Mouse (Mus musculus) adrenal gland, adult 18-20 months (tissue): ENCODE measurements at regions not wholly inside any gene's neighbourhood (a gene's known extent, or its start where the extent isn't known, plus 50 kb on each side); places are given as distances from the start of the nearest gene placed in this dataset.

ENCODE experiments used
- DNase-seq, 2 experiments: peaks; one replicate each; pipeline ENCODE4 v3.0.0; 2021 to 2022; ENCODE audit warnings: low spot score in 2 of 2

DNA sequence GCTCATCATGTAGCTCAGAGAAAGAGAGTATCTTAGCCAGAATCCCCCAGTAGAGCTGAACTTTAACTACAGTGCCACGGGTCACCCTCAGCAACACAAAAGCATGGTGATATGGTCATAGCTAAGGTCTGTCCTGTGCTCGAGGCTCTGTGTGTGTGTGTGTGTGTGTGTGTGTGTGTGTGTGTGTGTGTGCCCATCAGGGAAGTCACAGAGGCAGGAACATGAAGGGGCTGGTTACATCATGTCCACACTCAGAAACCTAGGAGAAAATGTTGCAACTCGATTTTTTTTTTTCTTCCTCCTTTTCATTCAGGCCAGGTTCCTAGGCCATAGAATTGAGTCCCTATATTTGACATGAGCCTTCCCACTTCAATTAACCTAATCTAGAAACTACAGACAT lies 441.8 kb downstream of the Rps24 start:
- DNase-seq: no peak

DNA sequence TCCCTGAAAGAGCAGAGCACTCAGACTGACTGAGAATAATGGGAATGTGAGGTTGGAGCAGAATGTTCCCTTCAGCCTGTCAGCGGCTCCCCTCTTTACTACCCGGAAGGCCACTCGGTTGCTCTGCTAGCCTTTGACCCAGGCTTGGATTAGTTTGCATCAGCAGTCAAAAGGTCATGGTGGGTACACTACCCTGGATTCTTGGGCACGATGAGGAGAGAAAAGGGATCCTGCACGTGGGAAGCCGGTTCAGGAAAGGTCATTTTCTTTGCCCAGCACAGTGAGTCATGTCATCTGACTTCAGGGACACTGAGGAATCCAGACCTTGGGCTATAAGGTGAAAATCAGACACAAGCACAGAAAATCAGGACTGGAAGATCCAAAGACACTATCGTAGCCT lies 443.3 kb downstream of the Rps24 start:
- peak; percentile 26 to 27 for DNase-seq

- no peak for DNase-seq
These were observed 451.0 kb downstream of the Rps24 start for GRCm38 (mm10) chr14:24937876-24938275.

GRCm38 (mm10) chr14:24939068-24939467 lies 452.1 kb downstream of the Rps24 start:
- DNase-seq: no peak

DNA sequence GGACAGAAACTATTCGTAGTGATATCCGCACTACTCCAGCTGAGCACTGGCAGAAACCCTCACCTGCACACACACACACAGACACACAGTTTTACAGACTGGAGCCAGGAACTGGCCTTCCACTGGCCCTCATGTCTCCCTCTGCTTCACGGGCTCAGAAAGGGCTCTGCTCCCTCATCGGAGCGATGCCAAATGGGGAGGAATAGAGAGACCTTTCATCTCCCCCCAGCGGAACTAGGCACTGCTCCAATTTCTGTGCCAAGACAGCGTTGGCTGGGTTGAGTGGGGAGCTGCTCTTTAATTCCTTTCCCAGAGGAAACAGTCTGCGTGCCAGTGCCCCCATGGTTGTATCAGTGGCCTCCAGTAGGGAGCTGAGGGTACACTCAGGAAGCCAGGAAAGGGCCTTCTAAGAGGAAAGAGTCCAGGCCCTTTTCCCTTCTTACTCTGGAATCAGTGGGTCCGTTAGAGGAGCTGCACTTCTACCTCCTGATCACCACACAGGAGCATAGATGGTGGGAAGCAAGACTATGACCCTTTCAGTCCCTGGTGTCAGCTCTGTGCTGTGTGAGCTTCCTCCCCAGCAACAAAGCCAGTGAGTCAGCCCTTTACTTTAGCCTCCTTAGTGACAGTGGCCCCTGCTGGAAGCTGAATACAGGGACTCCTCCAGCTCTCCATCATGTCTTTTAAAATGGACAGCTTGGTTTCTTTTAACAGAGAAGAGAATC lies 452.7 kb downstream of the Rps24 start:
- peak; percentile 44 to 47 for DNase-seq

DNA sequence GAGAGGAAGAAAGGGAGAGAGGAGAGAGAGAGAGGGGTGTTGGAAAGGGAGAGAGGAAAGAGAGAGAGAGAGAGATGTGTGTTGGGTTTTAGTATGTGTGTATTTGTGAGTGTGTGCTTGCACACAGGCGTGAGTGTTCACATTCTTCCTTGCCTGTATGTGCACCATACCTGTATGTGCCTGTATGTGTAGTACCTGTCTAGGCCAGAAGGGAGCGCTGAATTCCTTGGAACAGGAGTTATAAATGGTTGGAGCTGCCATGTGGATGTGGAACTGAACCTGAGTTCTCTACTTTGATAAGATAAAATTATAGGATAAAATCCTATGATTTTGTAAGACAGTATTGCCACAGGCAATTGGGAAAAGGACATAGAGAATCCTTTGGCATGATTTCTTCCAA lies 458.8 kb downstream of the Rps24 start:
- DNase-seq: peak in 1 of 2 experiments; percentile 18

- DNase-seq: peak in 1 of 2 experiments; percentile 14
These were observed 460.2 kb downstream of the Rps24 start for GRCm38 (mm10) chr14:24947084-24947483.

- no peak for DNase-seq
These were observed 469.0 kb downstream of the Rps24 start for GRCm38 (mm10) chr14:24955891-24956410.

DNA sequence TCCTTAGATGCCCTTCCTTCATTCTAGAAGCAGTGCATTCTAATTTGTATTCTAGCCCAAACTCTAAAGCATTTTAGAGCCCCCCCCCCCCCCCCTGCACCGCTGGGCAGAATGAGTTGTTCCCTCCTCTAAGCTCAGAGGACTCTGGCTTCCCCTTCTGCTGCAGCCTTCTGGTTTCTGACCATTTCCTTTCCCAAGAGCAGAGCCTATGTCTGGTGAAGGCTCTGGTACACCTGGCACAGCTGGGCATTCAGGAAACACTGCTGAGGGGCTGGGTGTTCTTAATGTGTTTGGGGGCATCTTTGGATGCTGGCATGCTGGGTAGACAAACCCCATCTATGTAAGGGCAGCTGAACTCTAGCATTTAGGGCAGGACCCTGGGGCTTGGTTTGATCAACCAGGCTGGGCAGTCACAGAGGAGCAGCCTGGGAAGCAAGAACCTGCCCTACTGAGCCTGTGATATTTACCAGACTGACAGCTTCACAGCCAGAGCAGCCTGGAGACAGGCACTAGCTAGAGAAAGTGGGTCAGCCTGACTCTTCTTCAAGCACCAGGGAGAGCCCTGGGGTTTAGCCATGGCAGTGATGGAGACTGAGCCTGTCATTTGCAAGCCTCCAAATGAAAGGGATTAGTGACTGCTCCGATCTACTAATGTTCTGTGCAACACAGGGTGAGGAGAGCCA lies 469.7 kb downstream of the Rps24 start:
- DNase-seq: no peak

GRCm38 (mm10) chr14:24957392-24957791 lies 470.5 kb downstream of the Rps24 start:
- no peak for DNase-seq

DNA sequence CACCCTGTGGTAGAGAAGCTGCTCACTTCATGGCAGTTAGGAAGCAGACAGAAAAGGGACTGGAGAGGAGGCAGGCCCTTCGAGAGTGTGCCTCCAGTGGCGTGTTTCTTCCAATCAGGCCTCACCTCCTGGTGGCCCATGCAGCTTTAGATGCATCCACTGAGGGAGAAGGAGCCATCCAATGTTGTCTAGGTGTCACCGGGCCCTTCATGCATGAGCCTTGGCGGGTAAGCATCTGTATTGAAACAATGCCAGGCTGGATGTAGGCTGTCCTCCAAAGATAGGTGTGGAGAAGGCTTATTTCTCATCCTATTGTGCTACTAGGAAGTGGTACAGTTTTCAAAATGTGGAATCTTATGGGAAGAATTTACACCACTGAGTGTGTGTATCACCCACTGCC lies 471.9 kb downstream of the Rps24 start:
- no peak for DNase-seq

GRCm38 (mm10) chr14:24959401-24959800 lies 472.5 kb downstream of the Rps24 start:
- DNase-seq: no peak

GRCm38 (mm10) chr14:24960082-24960482 lies 473.2 kb downstream of the Rps24 start:
- DNase-seq: peak; percentile 19 to 23

- no peak for DNase-seq
These were observed 473.9 kb downstream of the Rps24 start for GRCm38 (mm10) chr14:24960875-24961274.

DNA sequence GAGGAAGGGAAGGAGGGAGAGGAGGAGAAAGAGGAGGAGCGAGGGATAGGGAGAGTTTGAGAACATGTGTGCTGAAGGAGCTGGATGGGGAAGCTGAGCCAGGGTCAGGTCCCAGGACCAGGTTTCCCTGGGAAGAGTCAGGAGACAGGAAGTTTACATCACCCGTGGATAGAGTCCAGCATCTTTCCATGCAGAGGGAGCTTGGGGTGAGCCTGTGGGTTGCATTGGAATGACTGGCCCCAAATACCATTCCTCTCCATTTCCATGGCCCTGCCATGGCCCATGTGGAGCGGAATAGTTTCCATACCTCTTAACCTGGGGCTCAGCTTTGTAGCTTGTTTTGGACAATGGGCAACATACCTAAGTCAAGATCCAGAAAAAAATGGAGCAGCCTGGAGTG lies 474.8 kb downstream of the Rps24 start:
- DNase-seq: no peak

DNA sequence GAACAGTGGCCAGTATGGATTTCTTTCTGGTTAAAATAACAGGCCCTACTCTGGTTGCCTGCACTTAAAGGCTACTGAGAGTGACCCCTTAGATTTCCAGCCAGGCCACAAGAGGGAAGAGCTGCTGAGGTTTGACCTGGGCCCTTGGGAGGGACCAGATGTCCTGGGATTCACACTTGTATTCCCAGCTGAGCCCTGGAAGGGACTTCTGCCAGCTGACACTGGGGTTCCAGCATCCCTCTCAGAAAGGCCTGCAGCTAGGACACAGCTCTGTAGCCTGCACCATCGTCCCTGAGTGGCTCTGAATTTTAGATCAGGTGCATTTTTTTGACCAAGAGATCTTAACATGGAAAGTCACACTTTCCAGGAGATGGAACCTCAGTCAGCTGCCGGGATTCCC lies 482.7 kb downstream of the Rps24 start:
- DNase-seq: no peak

GRCm38 (mm10) chr14:24972357-24972756 lies 485.4 kb downstream of the Rps24 start:
- no peak for DNase-seq

- no peak for DNase-seq
These were observed 485.9 kb upstream of the Zmiz1 start for GRCm38 (mm10) chr14:24973039-24973438.

GRCm38 (mm10) chr14:24973591-24973990 lies 485.4 kb upstream of the Zmiz1 start:
- DNase-seq: no peak

GRCm38 (mm10) chr14:24982489-24982888 lies 476.5 kb upstream of the Zmiz1 start:
- no peak for DNase-seq

- peak in 1 of 2 experiments; percentile 30 for DNase-seq
These were observed 475.7 kb upstream of the Zmiz1 start for GRCm38 (mm10) chr14:24983279-24983678.

- no peak for DNase-seq
These were observed 473.1 kb upstream of the Zmiz1 start for GRCm38 (mm10) chr14:24985806-24986359.
